Mouse (Mus musculus) MEL (cell line): ENCODE results near the gene Mpp3. TPM values are rescaled to one million over a fixed set of nuclear protein-coding genes. Genes with fewer than 3 reads are reported as not detected.
A peak's percentile ranks its signal among the peaks of the same experiment; 100 is the strongest.

Source experiments
- DNase-seq: peaks from one replicate; pipeline ENCODE4 v3.0.0; 2011; ENCODE audit warnings: low read depth, low spot score
- H3K27ac ChIP-seq: 2 replicates; pipeline ENCODE4 v1.5.1; 2012; ENCODE audit warnings: low read depth, mild to moderate bottlenecking, control low read depth, low read length, moderate library complexity; ENCODE audit not compliant: control insufficient read depth
- H3K27me3 ChIP-seq, 2 experiments: fragments of 150-350 bp in 1 of 2; sonication (generic) in 1 of 2; 2 replicates each; pipeline ENCODE4 v1.6.1; 2012; ENCODE audit warnings: low read length in 2 of 2, mild to moderate bottlenecking in 2 of 2, improper control_type of control experiment in 1 of 2, moderate library complexity in 1 of 2; ENCODE audit not compliant: insufficient read depth in 2 of 2, control insufficient read depth in 1 of 2
- H3K36me3 ChIP-seq, 2 experiments: 2 replicates each; pipeline ENCODE4 v1.6.1; 2012 to 2014; ENCODE audit warnings: low read length in 2 of 2, improper control_type of control experiment in 1 of 2, inconsistent platforms in 1 of 2, mild to moderate bottlenecking in 1 of 2; ENCODE audit not compliant: insufficient read depth in 2 of 2, control insufficient read depth in 1 of 2
- H3K4me1 ChIP-seq, 2 experiments: fragments of 150-350 bp in 1 of 2; sonication (generic) in 1 of 2; 2 replicates each; pipeline ENCODE4 v1.6.1; 2012; ENCODE audit warnings: low read length in 2 of 2, improper control_type of control experiment in 1 of 2, mild to moderate bottlenecking in 1 of 2; ENCODE audit not compliant: insufficient read depth in 2 of 2, control insufficient read depth in 1 of 2
- H3K4me3 ChIP-seq, 2 experiments: fragments of 150-350 bp in 1 of 2; sonication (generic) in 1 of 2; 2 replicates each; pipeline ENCODE4 v1.5.1; 2012; ENCODE audit warnings: low read depth in 2 of 2, low read length in 2 of 2, mild to moderate bottlenecking in 2 of 2, moderate library complexity in 2 of 2, control low read depth in 1 of 2, improper control_type of control experiment in 1 of 2; ENCODE audit not compliant: control insufficient read depth in 1 of 2, insufficient read depth in 1 of 2
- H3K79me2 ChIP-seq: 2 replicates; pipeline ENCODE4 v1.6.1; 2012; ENCODE audit warnings: mild to moderate bottlenecking, low read length, moderate library complexity; ENCODE audit not compliant: control insufficient read depth, poor library complexity, insufficient read depth
- H3K9ac ChIP-seq: 2 replicates; pipeline ENCODE4 v1.6.1; 2012; ENCODE audit warnings: low read depth, mild to moderate bottlenecking, control low read depth, low read length, moderate library complexity; ENCODE audit not compliant: control insufficient read depth, poor library complexity, severe bottlenecking
- H3K9me3 ChIP-seq: fragments of 150-350 bp; sonication (generic); replicated peaks from 2 replicates; pipeline ENCODE4 v1.6.1; 2012; ENCODE audit warnings: mild to moderate bottlenecking, low read length, improper control_type of control experiment, moderate library complexity; ENCODE audit not compliant: insufficient read depth
- BHLHE40 ChIP-seq: IDR thresholded peaks from 2 replicates; pipeline ENCODE4 v1.6.1; 2012; ENCODE audit warnings: low read depth, mild to moderate bottlenecking, inconsistent platforms, low read length, improper control_type of control experiment, borderline replicate concordance
- CHD1 ChIP-seq: IDR thresholded peaks from 2 replicates; pipeline ENCODE4 v1.6.1; 2012; ENCODE audit warnings: low read depth, mild to moderate bottlenecking, inconsistent platforms, low read length, improper control_type of control experiment
- CHD2 ChIP-seq: IDR thresholded peaks from 2 replicates; pipeline ENCODE4 v1.6.1; 2011; ENCODE audit warnings: low read length, improper control_type of control experiment
- CTCF ChIP-seq, 3 experiments: IDR thresholded peaks in 2 of 3; conservative IDR thresholded peaks in 1 of 3; 2 replicates each; pipeline ENCODE4 v1.5.1; 2011 to 2012; ENCODE audit warnings: low read length in 3 of 3, low read depth in 2 of 3, mild to moderate bottlenecking in 2 of 3, improper control_type of control experiment in 1 of 3, inconsistent platforms in 1 of 3, mixed read lengths in 1 of 3, moderate library complexity in 1 of 3; ENCODE audit not compliant: control insufficient read depth in 1 of 3, insufficient read depth in 1 of 3, poor library complexity in 1 of 3, severe bottlenecking in 1 of 3
- EP300 ChIP-seq, 2 experiments: IDR thresholded peaks; 2 replicates each; pipeline ENCODE4 v1.6.1; 2011; ENCODE audit warnings: improper control_type of control experiment in 2 of 2, low read length in 2 of 2, low read depth in 1 of 2, mild to moderate bottlenecking in 1 of 2
- GABPA ChIP-seq: IDR thresholded peaks from 2 replicates; pipeline ENCODE4 v1.6.1; 2012; ENCODE audit warnings: low read depth, mild to moderate bottlenecking, inconsistent platforms, low read length, improper control_type of control experiment, moderate library complexity
- GATA1 ChIP-seq: IDR thresholded peaks from 2 replicates; pipeline ENCODE4 v1.6.1; 2011; ENCODE audit warnings: low read depth, low read length, improper control_type of control experiment
- KAT2A ChIP-seq: conservative IDR thresholded peaks from 2 replicates; pipeline ENCODE4 v1.6.1; 2012; ENCODE audit warnings: low read depth, low read length, improper control_type of control experiment, inconsistent platforms
- MAFK ChIP-seq: IDR thresholded peaks from 2 replicates; pipeline ENCODE4 v1.6.1; 2011; ENCODE audit warnings: low read depth, mild to moderate bottlenecking, low read length, improper control_type of control experiment, borderline replicate concordance
- MAX ChIP-seq: IDR thresholded peaks from 2 replicates; pipeline ENCODE4 v1.6.1; 2011; ENCODE audit warnings: low read length, improper control_type of control experiment
- MEF2A ChIP-seq: IDR thresholded peaks from 2 replicates; pipeline ENCODE4 v1.6.1; 2014; ENCODE audit warnings: low read depth, mild to moderate bottlenecking, inconsistent platforms, low read length, improper control_type of control experiment; ENCODE audit not compliant: poor library complexity, insufficient replicate concordance, severe bottlenecking; ENCODE audit errors: extremely low read depth
- NRF1 ChIP-seq: IDR thresholded peaks from 2 replicates; pipeline ENCODE4 v1.6.1; 2014; ENCODE audit warnings: low read depth, mild to moderate bottlenecking, inconsistent platforms, low read length, improper control_type of control experiment, moderate library complexity; ENCODE audit not compliant: poor library complexity, insufficient read depth, severe bottlenecking
- POLR2A ChIP-seq, 2 experiments: IDR thresholded peaks; 2 replicates each; pipeline ENCODE4 v1.6.1; 2011 to 2012; ENCODE audit warnings: low read length in 2 of 2, mild to moderate bottlenecking in 2 of 2, control low read depth in 1 of 2, improper control_type of control experiment in 1 of 2, low read depth in 1 of 2, moderate library complexity in 1 of 2; ENCODE audit not compliant: control insufficient read depth in 1 of 2, insufficient read depth in 1 of 2, poor library complexity in 1 of 2
- SIN3A ChIP-seq: IDR thresholded peaks from 2 replicates; pipeline ENCODE4 v1.6.1; 2012; ENCODE audit warnings: low read length, improper control_type of control experiment, inconsistent platforms
- SMC3 ChIP-seq: IDR thresholded peaks from 2 replicates; pipeline ENCODE4 v1.6.1; 2011; ENCODE audit warnings: low read depth, low read length, improper control_type of control experiment
- TAL1 ChIP-seq: IDR thresholded peaks from 2 replicates; pipeline ENCODE4 v1.6.1; 2012; ENCODE audit warnings: mild to moderate bottlenecking, inconsistent platforms, low read length, moderate library complexity, mixed read lengths
- TBP ChIP-seq: IDR thresholded peaks from 2 replicates; pipeline ENCODE4 v1.8.0; 2011; ENCODE audit warnings: low read depth, low read length, improper control_type of control experiment
- UBTF ChIP-seq: IDR thresholded peaks from 2 replicates; pipeline ENCODE4 v1.6.1; 2012; ENCODE audit warnings: low read depth, mild to moderate bottlenecking, inconsistent platforms, low read length, improper control_type of control experiment, moderate library complexity, borderline replicate concordance; ENCODE audit not compliant: insufficient read depth
- USF1 ChIP-seq: IDR thresholded peaks from 2 replicates; pipeline ENCODE4 v1.6.1; 2014; ENCODE audit warnings: low read depth, mild to moderate bottlenecking, inconsistent platforms, low read length, improper control_type of control experiment, moderate library complexity
- USF2 ChIP-seq, 2 experiments: IDR thresholded peaks; 2 replicates each; pipeline ENCODE4 v1.6.1; 2011 to 2012; ENCODE audit warnings: improper control_type of control experiment in 2 of 2, low read length in 2 of 2, borderline replicate concordance in 1 of 2, inconsistent platforms in 1 of 2, low read depth in 1 of 2, mild to moderate bottlenecking in 1 of 2; ENCODE audit not compliant: insufficient read depth in 1 of 2
- ZC3H11A ChIP-seq: IDR thresholded peaks from 2 replicates; pipeline ENCODE4 v1.6.1; 2012; ENCODE audit warnings: low read depth, mild to moderate bottlenecking, inconsistent platforms, low read length, improper control_type of control experiment
- ZKSCAN1 ChIP-seq: IDR thresholded peaks from 2 replicates; pipeline ENCODE4 v1.6.1; 2012; ENCODE audit warnings: low read depth, mild to moderate bottlenecking, inconsistent platforms, low read length, improper control_type of control experiment, moderate library complexity
- ZMIZ1 ChIP-seq: IDR thresholded peaks from 2 replicates; pipeline ENCODE4 v1.6.1; 2012; ENCODE audit warnings: low read depth, mild to moderate bottlenecking, inconsistent platforms, low read length, improper control_type of control experiment, moderate library complexity
- ZNF384 ChIP-seq: IDR thresholded peaks from 2 replicates; pipeline ENCODE4 v1.6.1; 2012; ENCODE audit warnings: low read depth, mild to moderate bottlenecking, inconsistent platforms, low read length, improper control_type of control experiment
- polyA plus RNA-seq, 2 experiments: library from polyadenylated mRNA; stranded (reverse) in 1 of 2; unstranded in 1 of 2; fragments of >175 nt in 1 of 2; fragments of >200 nt in 1 of 2; gene quantifications; 2 replicates each; pipeline versions ENCODE4 v1.2.1 to v1.2.4; 2012; ENCODE audit warnings: low replicate concordance in 2 of 2, low read depth in 1 of 2; ENCODE audit not compliant: insufficient read length in 2 of 2, insufficient read depth in 1 of 2, missing spikeins in 1 of 2
- total RNA-seq: library from RNA; depleted of rRNA; stranded (reverse); fragments of 300-350 nt; gene quantifications from 2 replicates; pipeline ENCODE4 v1.2.3, GENCODE M21; 2012

The Mpp3 gene
- total and polyA plus RNA-seq, 3 experiments, result 5.5 to 7.1 TPM; not detected in 1

- peaks cover 5 to 7% of the 10 kb centered on the region in 2 experiments; a peak in 3 of 4 replicates for H3K4me1 ChIP-seq
- no peaks in the 10 kb centered on the region for H3K27me3 ChIP-seq
- no peak overlapping the region for H3K9ac ChIP-seq
- H3K4me3 ChIP-seq, result no peak overlapping the region
- DNase-seq, result peak; percentile 17
- peaks cover 0 to 6% of the 10 kb centered on the region in 2 experiments; a peak in 2 of 4 replicates for H3K36me3 ChIP-seq
- no peaks in the 10 kb centered on the region for H3K79me2 ChIP-seq
- TF ChIP-seq CHD1, result no peak
- peak; percentile 67 for TF ChIP-seq TBP
- TF ChIP-seq ZNF384, result 0 out of 2 replicates have a peak, but pooled peaks have one; percentile 18
- H3K9me3 ChIP-seq, result no peaks in the 10 kb centered on the region
- H3K27ac ChIP-seq, result no peak overlapping the region
These were observed 30.0 kb downstream of the Mpp3 start for GRCm38 (mm10) chr11:101998258-101998657.

- no peaks in the 10 kb centered on the region for H3K9me3 ChIP-seq
- H3K79me2 ChIP-seq, result no peaks in the 10 kb centered on the region
- no peaks in the 10 kb centered on the region for H3K27me3 ChIP-seq
- no peak for DNase-seq
- no peak overlapping the region for H3K4me3 ChIP-seq
- H3K9ac ChIP-seq, result no peak overlapping the region
- H3K4me1 ChIP-seq, result peaks cover 11 to 25% of the 10 kb centered on the region in 2 experiments
- no peak overlapping the region for H3K27ac ChIP-seq
- H3K36me3 ChIP-seq, result peaks cover 0 to 27% of the 10 kb centered on the region in 2 experiments; a peak in 2 of 4 replicates
- TF ChIP-seq MAFK (no peak), USF1 (no peak), BHLHE40 (no peak), NRF1 (no peak)
These were observed 32.3 kb downstream of the Mpp3 start for GRCm38 (mm10) chr11:101995938-101996337.

- Histone ChIP-seq H3K27ac (peak overlapping the region; percentile 85), H3K4me3 (peak overlapping the region; percentile 42 to 53), H3K27me3 (no peaks in the 10 kb centered on the region), H3K9me3 (no peaks in the 10 kb centered on the region), H3K4me1 (peaks cover 11 to 25% of the 10 kb centered on the region in 2 experiments), H3K79me2 (no peaks in the 10 kb centered on the region), H3K36me3 (peaks cover 0 to 27% of the 10 kb centered on the region in 2 experiments; a peak in 2 of 4 replicates), H3K9ac (peak overlapping the region; percentile 52)
- peak; percentile 95 for DNase-seq
- TF ChIP-seq UBTF (no peak), MEF2A (no peak), GABPA (no peak), ZNF384 (peak; percentile 35; the same call in 1 of the 2 replicates), KAT2A (no peak), BHLHE40 (no peak), ZC3H11A (no peak), MAX (no peak), GATA1 (peak; percentile 97), ZKSCAN1 (no peak), USF1 (no peak), CTCF (IDR thresholded peaks at IDR 0.05 in 2 of 3, conservative IDR thresholded peaks at IDR 0.05 in 1 of 3; ENCODE audit: control insufficient read depth in 1 of 3, insufficient read depth in 1 of 3, low read depth in 2 of 3, low read length in 3 of 3, poor library complexity in 1 of 3, severe bottlenecking in 1 of 3) (no peak), TBP (peak; percentile 97), TAL1 (peak; percentile 86), EP300 (IDR thresholded peaks at IDR 0.05; ENCODE audit: low read depth in 1 of 2, low read length in 2 of 2) (peak; percentile 80 to 90), CHD2 (no peak), USF2 (IDR thresholded peaks at IDR 0.05; ENCODE audit: borderline replicate concordance in 1 of 2, insufficient read depth in 1 of 2, low read depth in 1 of 2, low read length in 2 of 2) (no peak), POLR2A (IDR thresholded peaks at IDR 0.05; ENCODE audit: control insufficient read depth in 1 of 2, insufficient read depth in 1 of 2, low read depth in 1 of 2, low read length in 2 of 2, poor library complexity in 1 of 2) (peak in 1 of 2 experiments; percentile 71; a peak in 2 of 4 replicates), SIN3A (peak; percentile 74), ZMIZ1 (0 out of 2 replicates have a peak, but pooled peaks have one; percentile 40), SMC3 (no peak), CHD1 (no peak)
These were observed 34.2 kb downstream of the Mpp3 start for GRCm38 (mm10) chr11:101994100-101994499.
